Mouse (Mus musculus) MN1 (cell line): ENCODE data around the gene Sod2.
"Not testable (repeated sequence)": the region's sequence is repeated elsewhere in the genome, so short reads cannot be mapped to it uniquely, and the experiment has no call there.

ENCODE experiments used
- DNase-seq: peaks from one replicate; pipeline ENCODE4 v3.0.0-alpha.2; 2016; ENCODE audit warnings: low spot score

Gene Sod2

DNA sequence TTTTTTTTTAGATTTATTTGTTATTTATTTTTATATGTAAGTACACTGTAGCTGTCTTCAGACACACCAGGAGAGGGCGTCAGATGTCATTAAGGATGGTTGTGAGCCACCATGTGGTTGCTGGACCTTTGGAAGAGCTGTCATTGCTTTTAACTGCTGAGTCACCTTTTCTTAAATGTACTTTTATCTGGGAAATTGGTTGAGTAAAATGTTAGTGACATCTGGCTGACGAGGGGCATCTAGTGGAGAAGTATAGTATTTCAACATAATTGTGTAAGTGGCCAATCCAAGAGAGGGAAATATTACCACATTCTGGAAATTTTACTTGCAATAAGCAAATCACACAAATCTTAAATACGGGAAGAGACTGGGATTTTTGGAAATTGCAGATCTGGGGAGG lies 3.2 kb downstream of the Sod2 start:
- peak; percentile 85 for DNase-seq

DNA sequence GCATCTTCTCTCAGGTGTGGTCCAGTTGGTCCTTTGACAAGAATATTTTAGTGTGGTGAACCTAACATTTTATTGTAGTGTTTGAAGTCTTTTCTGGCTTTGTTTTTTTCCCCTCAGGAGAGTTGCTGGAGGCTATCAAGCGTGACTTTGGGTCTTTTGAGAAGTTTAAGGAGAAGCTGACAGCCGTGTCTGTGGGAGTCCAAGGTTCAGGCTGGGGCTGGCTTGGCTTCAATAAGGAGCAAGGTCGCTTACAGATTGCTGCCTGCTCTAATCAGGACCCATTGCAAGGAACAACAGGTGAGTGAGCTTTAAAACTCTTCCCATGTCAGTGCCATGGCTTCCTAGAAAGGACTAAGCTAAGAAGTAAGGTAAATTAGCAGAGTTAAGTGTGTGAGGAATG lies 6.7 kb downstream of the Sod2 start:
- no peak for DNase-seq

- not testable (repeated sequence) for DNase-seq
Observed at GRCm38 (mm10) chr17:13036627-13037192, 30.1 kb downstream of the Sod2 start.

DNA sequence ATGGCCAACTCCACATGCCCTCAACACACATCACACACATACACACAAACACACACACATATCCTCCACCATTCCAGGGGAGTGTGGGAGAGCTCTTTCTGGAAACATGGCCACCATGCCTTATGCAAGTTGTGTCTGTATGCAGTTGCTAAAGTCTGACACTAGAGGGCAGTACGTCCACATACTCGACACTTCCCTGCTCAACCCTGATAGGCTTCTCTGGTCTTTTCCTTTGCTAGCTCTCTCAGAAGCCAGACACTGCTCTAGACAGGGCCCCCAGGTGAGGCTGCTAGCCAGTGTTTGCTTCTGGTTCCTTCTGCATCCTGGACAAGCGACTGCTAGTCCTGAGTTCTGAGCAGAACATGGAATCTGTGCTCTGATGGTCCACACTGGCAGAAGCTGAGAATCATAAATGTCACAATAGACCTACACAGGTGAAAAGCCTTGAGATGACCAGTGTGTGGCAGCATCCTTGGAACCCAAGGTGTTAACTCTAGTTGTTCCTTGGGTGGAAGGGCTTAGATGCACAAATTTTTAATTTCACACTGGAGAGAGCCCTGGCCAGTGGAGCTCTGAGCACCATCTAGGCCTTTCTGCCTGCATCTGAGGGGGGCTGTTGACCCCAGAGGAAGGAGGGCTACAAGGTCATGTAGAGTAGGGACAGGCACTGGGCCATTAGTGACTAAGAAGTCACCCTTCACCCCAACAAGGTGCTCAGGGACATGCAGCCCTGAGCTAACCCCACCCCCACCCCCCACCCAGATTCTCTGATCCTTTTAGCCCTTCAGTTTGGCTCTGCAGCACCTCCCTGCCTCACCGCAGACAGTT lies 37.4 kb downstream of the Sod2 start:
- peak; percentile 51 for DNase-seq

DNA sequence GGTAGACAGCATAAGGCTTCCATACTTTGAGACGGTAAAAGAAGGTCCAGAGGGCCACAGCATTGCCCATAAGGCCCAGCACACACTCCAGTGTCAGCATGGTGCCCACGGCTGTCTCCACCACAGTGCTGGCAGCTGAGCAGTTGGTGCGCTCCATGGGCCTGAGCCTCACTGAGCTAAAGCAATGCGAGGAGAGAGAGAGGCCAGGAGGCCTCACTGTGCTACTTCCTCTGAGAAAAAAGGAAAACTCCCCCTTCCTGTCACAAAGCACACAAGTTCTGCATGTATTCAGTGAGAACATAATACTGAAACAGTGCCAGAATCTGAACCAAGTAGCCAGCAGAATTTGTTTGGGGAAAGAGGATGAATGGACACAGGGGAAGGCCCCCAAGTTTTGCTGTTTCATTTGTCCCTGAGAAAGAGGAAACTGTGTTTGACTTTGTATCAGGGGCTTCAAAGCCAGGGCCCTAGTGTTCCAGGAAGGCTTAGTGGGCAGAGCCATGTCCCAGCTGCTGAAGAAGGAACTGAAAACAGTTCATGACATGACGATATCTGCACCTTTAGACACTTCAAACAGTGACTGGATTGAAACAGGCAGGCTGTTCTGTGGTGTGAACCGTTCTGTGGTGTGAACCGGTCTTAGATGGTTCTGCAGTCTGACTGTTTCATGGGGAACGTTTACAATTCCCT lies 45.6 kb downstream of the Sod2 start, which contains the start of gene Gpr31b:
Gpr31b (minus strand) TSS at position 173 of the 690 bp plus-strand sequence.
- not testable (repeated sequence) for DNase-seq

GRCm38 (mm10) chr17:13060804-13061203 lies 54.2 kb downstream of the Sod2 start, which contains the start of gene Tcp10b:
TSS of gene Tcp10b (plus strand) at chr17:13061104.
- DNase-seq = not testable (repeated sequence)

GRCm38 (mm10) chr17:13062882-13063281 lies 56.2 kb downstream of the Sod2 start:
- DNase-seq = not testable (repeated sequence)

DNA sequence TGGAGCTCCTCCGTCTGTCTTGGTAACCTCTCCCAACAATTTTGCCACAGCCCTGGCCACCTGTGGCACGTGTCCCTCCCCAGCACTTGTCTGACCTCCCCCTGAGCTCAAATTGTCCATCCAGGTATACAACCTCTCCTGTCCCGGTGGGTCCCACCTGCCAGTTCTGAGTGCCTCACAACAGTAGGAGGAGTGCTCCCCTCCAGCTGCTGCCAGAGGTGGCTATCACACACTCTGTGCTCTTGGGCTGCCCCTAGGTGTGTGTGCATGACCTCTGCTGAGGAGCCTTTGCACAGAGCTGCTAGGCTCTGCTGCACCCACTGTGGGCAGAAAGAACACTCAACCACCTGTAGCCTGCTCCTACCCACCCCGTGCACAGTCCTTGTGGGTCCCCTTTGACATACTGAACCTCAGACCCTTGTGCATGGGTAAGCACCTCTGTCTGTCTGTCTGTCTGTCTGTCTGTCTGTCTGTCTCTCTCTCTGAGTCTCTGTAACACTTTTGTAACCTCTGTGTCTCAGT lies 61.3 kb downstream of the Sod2 start:
- DNase-seq = not testable (repeated sequence)

DNA sequence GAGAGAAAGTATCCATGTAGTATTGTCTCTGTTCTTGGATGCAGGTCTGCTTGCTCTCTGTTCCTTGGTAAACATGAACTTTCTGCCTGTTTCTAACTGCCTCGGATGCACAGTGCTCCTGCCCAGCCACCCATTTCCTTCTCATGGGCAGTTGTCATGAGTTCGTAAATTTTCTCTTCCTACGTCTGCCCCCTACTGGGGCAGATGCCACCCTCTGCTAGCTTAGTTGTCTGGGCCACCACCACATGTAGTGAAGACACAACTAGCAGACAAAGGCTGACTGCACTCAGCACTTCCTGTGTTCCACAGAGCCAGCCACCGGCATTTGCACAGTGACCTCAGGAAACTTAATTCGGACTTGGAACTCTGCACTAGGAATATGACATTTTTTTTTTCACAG lies 62.6 kb downstream of the Sod2 start:
- not testable (repeated sequence) for DNase-seq
